Mouse (Mus musculus) c-Kit-positive CD71-positive TER-119-positive erythroid progenitor cells, embryonic 14.5 days (primary cell): ENCODE measurements around the gene Lrp2.
A peak's percentile ranks its signal among the peaks of the same experiment; 100 is the strongest.

Experiments used
- DNase-seq: peaks from one replicate; pipeline ENCODE4 v3.0.0-alpha.2; 2013; ENCODE audit warnings: low spot score

Gene Lrp2

DNA sequence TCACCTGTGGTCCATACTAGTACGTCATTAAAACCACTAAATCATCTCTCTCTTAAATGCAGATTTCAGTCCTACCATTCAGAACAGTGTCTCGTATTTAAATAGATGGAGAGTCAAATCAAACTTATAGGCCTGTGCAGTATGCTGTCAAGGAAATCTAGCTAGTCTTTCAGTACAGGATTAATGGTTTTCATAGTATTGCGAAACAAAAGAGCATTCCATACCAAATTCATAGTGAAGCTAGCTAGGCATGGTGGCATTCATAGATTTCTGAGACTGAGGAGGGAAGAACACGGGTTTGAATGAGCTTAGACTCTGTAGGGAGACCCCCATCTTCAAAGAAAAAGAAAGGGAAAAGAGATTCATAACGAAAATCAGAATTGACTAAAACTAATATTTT lies 74.1 kb downstream of the Lrp2 start:
- no peak for DNase-seq

DNA sequence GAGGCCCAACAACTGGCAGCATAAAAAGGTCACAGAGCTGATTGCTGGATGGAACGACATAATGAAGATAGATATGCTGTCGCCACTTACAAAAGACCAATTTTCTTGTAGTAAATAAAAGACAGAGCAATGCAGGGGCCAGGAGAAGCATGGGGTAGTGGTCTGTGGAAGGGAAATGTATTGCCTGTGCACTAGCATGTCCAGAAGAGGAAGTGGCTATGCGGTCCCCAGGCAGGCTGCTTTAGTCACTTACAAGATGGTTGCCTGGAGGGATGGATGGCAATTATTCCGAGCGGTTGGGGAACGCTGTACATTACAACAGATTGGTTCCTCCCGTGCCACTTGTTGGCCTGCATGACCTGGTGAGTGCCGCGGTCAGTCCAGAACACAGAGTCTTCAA lies 85.5 kb downstream of the Lrp2 start:
- DNase-seq, result no peak

DNA sequence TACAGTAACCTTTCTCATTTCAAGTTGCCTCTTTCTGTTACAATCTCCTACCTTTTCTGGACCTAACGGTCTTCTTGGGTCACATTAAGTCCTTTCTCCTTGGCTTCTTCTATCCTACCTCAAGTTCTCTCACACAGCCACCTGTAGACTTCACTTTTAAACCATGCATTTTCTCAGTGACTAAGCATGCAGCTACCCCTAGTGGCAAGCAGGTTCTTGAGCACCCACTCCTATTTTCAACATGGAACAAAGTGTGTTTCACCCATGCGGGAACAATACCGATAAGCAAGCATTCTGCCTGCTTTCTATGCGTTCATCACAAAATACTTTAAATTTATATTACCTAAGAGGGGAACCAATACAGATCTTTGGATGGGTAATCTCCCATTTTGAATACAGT lies 92.7 kb downstream of the Lrp2 start:
- no peak for DNase-seq

DNA sequence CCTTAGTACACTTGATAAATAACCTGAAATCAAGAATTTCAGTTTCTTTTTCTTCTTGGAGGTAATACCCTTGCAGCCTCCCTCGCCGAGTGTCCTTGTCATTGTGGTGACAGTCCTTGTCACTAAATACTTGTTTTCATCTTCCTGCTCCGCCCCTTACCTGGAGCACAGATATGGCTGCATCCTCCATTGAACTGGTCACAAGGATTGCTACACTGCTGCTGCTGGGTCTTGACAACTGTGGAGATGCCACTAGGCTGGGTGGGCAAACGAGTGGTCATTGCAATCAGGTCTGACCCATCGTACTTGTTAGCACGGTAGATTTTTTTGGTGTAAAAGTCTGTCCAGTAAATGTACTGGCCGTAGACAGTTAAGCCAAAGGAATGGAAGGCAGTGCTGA lies 104.9 kb downstream of the Lrp2 start:
- DNase-seq, result no peak

DNA sequence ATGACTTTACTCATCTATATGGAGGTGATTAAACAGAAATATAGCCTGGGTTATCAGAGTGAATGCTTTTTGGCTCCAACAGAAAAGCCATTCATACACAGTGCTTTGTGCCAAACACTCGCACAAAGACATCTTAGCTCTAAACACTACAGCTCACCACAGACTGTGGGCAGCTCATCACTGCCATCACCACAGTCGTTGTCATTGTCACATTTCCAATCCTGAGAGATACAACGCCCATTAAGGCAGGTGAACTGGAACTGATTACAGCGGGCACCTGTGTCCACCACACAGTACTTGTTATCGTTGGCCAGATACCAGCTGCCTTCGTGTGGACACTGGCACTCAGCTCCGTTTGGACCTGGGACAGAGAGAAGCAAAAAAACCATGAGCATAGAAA lies 106.0 kb downstream of the Lrp2 start:
- no peak for DNase-seq

DNA sequence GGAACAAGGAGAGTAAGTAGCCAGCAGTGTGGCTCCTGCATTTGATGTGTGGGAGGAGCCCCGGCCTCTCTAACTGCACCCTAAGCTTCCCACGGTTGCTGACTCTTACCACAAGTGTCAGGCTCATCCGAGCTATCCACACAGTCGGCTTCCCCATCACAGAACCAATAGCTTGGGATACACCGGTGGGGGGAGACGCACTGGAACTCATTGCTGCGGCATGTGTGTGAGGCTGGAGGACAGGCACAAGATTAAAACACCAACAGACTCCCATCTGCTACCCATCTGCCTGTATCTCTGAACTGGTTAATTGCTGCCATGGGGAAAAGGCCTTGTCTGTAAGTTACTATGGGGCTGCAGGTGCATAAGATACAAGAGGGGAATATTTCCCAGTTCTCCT lies 109.0 kb downstream of the Lrp2 start:
- no peak for DNase-seq

DNA sequence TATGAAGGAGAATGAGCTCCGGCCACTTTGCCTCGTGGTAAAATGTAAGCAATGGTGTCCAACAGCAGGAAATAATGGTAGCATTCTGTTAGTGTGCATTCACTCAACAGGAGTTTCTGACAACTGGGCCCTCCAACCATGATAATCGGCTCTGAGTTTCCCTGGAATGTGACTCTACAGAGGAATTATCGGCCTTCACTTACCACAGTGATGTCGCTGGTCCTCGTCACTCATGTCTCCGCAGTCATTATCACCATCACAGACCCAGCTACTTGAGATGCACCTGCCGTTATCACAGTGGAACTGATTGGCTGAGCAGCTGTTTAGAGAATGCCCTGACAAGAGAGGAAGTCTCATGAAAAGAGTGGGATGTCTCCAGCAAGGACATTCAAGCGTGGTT lies 110.7 kb downstream of the Lrp2 start:
- no peak for DNase-seq

DNA sequence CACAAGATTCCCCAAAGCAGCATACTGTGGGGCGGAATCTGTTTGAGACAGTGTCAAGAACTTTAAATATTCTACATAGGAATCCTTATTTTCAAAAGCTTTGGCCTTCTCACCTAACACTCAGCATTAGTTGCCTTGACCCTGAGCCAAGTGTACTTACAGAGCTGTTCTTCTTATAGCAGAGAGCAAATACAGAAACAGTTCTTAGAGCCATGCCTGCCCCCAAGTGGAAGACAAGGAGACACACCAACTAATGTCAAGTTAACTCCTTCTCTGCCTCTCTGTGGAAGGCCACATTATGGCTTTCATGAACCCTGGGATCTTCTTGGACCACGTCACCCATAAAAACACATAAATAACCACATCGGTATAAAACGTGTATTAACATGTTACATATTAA lies 114.0 kb downstream of the Lrp2 start:
- no peak for DNase-seq

DNA sequence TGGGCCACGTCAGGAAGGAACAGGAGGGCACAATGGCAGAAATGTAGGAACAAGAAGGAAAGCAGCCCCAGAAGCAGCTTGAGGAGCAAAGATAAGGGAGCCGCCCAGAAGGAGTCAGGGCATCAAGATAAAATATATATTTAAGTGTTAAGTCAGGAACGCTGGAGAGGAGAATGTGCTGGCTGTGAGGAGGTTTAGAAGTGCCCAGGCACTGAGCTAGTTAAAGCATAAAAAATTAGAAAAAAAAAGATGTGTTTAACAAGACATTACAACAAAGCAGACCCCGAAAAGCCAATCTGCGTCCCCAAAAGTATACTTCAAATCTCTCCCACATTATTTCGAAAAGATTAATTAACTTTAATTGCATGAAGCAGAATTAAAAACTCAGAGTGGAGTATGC lies 122.3 kb downstream of the Lrp2 start:
- DNase-seq, result no peak

DNA sequence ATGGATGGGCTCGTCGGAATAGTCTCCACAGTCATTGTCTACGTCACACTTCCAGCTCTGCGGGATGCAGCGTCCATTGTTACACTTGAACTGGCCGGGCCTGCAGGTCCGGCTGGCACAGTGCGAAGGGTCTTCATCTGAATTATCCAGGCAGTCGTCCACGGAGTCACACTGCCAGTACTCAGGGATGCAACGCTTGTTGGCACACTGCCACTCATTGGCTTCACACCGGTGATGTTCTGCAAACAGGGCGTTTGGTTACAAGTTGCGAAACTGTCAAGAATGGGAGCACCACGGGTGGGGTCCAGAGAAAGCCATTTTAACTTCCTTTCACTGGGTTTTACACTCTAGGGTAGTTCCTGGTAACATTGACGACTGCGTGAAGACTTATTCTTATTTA lies 126.4 kb downstream of the Lrp2 start:
- no peak for DNase-seq

DNA sequence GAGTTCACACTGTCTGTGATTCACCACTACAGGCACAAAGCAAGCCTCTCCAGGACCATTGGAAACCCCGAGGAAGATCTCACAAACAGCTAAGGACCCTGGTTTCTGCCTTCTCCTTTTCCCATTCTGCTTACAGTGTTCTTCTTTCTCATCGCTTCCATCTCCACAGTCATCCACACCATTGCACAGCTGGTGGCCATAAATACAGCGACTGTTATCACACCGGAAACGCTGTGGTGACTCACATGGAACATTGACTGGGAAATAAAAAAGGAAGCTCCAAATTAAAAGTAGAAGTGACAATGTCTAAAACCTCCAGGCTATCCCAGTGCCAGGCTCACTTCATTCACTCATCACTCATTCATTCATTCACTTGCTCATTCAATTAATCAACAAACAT lies 134.7 kb downstream of the Lrp2 start:
- DNase-seq, result no peak

DNA sequence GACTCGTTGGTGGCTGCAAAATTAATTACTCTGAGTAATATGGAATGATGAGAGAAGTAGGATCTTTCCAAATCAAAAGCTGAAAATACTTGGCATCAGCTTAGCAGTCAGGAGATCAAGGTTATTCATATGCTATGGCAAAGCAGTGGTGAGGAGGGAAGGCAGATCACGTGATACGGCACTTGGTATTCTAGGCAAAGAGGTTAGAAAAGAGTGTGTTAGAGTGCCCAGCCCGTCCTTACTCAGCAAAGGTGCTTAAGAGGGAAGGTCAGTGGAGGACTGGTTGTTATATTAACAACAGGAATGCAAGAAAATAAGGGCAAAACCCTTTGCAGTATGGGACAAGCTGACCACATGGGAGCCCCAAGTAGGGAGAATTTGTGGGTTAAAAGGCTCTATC lies 137.3 kb downstream of the Lrp2 start:
- no peak for DNase-seq

DNA sequence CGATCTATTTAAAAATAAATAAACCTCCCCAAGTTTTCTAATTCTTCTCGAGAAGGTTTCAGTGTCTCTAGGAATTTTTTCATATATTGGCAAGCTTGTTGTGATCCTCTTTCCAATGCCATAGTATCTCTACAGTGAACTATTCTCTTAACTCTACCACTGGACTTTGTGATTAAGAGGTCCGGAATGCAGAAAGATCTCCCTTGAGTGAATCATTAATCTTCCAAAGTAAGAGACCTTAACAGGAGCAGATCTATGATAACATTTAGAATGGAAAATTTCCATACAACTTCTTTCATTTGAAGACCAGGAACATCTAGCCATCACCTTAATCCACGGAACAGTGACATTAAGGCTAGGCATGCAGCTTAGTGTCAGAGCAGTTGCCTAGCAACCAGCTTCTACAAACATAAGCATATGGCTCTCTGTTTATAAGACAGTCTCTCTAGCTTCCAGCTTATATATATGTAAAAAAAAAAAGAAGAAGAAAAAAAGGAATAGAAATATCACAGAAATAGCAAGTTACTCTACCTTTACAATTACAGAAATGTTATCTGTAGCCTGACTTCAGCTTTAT lies 139.9 kb downstream of the Lrp2 start:
- DNase-seq, result no peak

DNA sequence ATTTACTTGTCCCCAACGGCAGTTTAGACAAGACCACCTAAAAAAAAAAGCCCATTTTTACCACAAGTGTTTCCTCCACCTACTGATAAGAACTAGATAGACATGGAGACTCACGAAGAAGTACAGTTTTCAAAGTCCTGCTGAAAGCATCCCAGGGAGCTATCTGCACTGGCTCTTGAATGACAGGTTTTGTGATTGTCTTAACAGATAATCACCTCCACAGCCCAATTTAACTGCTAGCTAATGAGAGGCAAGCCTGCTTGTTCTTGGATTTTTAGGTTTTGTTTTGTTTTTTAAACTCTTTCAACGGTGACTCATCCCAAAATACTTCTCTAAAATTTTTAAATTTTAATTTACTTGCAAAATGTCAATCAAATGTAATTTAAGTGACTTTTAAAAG lies 144.2 kb downstream of the Lrp2 start:
- no peak for DNase-seq

DNA sequence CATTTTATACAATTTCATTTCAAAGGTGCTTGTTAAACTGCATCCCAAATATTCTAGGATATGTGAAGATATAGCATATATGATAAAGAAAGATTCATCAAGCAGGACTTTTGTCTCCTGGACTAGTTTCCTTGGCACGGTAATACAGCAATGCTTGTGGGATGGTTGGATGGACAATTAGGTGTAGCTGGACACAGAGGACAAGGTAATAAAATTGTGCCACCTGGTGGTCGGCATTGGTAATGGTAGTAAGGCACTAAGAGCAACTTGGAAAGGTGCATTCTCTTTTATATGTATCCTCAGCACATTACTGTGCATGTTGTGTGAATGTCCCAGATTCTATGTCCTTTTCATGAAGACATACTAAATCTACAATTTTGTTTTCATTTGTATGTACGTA lies 157.7 kb downstream of the Lrp2 start:
- peak; percentile 31 for DNase-seq

DNA sequence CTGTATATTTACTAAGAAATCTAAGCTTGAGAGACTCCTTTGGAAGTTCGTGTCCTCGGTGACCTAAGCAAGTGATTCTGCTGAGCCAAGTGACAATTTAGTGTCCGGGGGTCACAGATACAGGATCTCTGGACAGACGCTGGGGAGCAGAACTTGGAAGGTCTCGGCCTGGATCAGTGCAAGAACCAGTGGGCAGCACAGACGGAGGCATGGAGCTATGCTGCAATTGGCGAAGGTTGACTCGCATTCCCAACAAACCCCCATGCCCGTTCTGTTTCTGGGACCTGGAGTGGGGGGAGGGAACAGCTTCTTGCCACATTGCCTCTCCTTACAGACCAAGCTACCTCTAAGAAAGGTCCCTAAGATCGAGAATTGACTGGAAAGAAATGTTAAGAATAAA lies 158.7 kb downstream of the Lrp2 start:
- DNase-seq, result no peak

DNA sequence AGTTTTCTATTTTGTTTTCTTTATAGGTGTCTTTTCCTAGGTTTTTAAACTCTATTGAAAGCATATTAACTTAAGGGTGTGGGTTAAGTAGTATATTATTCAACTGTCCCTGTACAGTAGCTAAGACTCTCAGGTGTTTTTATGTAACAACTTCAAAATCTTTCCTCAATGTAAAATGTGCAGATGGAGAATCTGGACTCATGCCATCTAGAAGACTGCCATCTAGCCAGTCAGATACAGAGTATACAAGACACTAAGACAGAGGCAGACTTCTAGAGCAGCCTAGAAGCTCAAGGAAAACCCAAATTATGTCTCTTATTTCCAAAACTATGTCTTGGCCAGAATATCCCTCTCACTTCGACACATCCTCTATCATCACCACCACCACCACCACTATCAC lies 159.8 kb downstream of the Lrp2 start:
- DNase-seq, result no peak

DNA sequence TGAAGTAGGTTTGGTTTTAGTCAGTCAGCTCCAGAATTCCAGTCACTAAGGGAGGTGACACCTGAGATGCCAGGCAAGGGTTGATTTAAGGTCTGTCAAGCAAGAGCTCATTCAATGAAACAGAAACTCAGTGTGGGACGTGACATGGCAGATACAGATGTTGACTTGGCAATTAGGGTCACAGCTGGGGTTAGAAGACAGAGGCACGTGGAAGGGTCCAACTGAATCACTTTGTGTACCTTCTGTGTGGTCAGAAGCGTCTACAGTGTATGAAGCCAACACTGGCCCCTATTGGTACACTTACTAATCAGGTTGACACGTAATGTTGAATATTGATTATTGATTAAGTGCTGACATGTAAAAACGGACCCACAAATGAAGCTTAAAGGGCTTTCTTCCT lies 161.0 kb downstream of the Lrp2 start:
- DNase-seq, result no peak

DNA sequence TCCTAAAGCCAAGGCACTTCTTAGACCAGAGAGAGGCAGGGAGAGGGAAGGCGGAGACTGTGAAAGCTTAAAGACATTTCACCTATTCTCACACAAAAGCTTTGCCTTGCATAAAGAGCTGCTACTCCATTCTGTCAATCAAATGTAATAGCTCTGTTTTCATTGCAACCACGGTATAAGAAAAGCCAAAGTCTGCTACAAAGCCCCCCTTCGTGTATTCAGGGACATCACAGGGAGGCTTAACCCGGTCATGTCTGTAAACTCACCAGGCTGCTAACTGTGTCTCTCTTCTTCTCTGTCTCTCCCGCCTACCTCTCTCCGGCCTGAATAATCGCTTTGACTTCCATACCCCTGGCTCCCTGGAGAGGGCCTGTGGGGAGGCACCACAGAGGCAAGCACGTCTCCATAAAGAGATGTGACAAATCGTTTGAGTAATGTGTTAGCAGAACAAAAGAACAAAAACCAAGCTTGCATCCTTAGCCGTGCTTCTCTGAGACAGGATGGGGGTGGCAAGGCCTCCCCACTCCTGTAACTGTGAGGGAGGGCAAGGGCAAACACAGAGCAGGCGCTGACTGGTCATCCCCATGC lies 167.5 kb downstream of the Lrp2 start:
- DNase-seq, result no peak

DNA sequence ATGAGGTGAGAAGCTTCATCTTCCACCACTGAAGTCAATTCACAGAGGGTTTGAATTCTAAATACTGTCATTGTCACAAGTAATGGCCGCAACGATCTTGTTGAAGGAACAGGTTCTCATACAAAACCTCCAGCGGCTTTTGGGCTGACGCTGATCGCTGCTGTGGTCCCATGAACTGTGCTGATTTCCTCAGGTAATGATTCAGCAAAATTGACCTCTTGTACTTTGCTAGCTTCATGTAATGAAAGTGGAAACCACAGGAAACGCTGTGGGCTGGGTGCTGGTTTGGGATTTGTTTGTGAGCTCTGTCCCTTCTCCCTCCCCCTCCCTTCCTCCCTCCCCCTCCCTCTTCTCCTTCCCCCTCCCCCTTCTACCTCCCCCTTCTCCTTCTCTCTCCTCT lies 170.8 kb downstream of the Lrp2 start:
- no peak for DNase-seq

DNA sequence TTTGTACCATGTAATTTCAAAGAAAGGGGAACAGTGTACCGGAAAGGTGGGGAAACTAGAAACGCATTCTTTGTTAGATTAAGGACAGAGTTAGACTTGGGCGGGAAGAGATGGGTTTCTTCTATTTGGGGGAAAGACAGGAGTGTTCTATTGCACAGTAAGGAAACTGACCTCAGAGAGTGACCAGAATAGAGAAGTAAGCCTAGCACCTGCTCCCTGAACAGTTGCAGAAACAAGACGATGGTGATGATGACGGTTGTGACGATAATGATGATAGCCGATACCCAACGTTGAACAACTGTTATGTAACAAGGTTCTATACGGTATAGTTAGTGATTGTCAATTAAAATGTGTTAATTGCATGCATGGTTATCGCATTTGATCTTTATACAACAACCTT lies 171.3 kb downstream of the Lrp2 start:
- no peak for DNase-seq

DNA sequence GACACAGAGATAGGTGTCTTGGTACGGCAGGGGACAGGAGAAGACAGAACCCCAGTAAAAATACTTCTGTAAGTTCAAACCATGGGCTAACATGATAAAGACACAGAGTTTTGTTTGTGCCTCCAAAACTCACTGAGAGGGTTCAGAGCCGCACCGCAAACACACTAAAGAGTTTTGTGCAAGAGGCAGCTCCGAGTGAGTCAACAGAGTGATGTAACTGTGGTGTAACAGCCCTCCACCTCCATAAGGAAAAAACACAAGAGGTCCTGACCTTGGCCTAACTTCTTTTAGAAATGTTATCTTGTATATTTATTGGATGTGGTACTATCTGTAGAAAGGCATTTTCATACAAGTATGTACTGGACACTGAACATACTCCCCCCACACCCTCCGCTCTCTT lies 180.2 kb downstream of the Lrp2 start:
- no peak for DNase-seq

DNA sequence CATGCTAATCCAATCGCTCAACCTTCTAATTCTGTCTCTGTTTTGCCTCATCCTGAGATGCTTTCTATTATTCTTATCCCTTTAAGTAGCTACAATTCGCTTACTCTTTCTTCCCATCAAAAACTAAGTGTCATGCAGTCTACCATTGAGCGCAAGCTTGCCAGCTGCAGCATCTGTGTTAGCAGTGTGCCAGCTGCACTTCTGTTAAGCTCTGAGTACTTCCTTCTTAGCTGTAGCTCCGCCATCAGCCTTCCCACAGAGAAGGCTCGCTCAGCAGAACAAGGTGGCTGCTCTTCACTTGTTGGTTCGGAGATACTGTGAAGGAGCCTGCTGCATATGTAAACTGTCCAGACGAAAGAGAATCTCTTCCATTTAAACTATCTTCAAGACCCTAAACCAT lies 183.6 kb downstream of the Lrp2 start:
- DNase-seq, result no peak

DNA sequence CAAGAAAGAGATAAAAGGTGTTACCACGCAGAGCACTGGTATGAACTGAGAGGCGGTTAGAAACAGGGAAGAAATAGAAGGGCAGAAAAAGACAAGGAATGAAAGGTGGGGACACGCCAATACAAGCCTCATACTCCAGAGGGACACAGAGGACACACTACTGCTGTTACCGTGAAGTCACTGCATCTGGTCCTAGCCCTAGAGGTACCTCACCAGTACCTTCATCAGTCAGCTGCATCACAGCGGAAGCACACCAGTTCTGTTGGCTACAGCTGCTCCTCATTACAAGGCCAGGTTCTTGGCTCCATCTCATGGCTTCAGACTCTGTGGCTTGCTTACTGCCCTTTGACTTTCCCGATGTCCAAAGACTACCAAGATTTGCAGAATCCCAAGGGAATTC lies 184.0 kb downstream of the Lrp2 start:
- no peak for DNase-seq
